Mouse (Mus musculus) embryonic facial prominence, embryonic 12.5 days (tissue): ENCODE results near the gene Numb. TPM values are rescaled to one million over a fixed set of nuclear protein-coding genes. Genes with fewer than 3 reads are reported as not detected.

Source experiments
- ATAC-seq: fragments of 200-750 bp; cut with Nextera tagmentation; 2 replicates; pipeline ENCODE4 v1.8.0; 2017; ENCODE audit not compliant: insufficient number of reproducible peaks, insufficient read depth, low FRiP score, low TSS enrichment
- H3K27ac ChIP-seq: fragments of 300-500 bp; sonication (generic); 2 replicates; pipeline ENCODE4 v1.5.1; 2016; ENCODE audit warnings: mild to moderate bottlenecking
- H3K27me3 ChIP-seq: fragments of 300-500 bp; sonication (generic); 2 replicates; pipeline ENCODE4 v1.6.1; 2016; ENCODE audit warnings: mild to moderate bottlenecking, moderate library complexity
- H3K36me3 ChIP-seq: fragments of 300-500 bp; sonication (generic); 2 replicates; pipeline ENCODE4 v1.6.1; 2016; ENCODE audit warnings: mild to moderate bottlenecking
- H3K4me1 ChIP-seq: fragments of 300-500 bp; sonication (generic); 2 replicates; pipeline ENCODE4 v1.6.1; 2016
- H3K4me2 ChIP-seq: fragments of 300-500 bp; sonication (generic); replicated peaks from 2 replicates; pipeline ENCODE4 v1.6.1; 2016; ENCODE audit warnings: mild to moderate bottlenecking, moderate library complexity
- H3K4me3 ChIP-seq: fragments of 300-500 bp; sonication (generic); 2 replicates; pipeline ENCODE4 v1.5.1; 2016; ENCODE audit warnings: mild to moderate bottlenecking
- H3K9ac ChIP-seq: fragments of 300-500 bp; sonication (generic); 2 replicates; pipeline ENCODE4 v1.6.1; 2016; ENCODE audit warnings: mild to moderate bottlenecking, moderate library complexity
- H3K9me3 ChIP-seq: fragments of 300-500 bp; sonication (generic); 2 replicates; pipeline ENCODE4 v1.6.1; 2016; ENCODE audit warnings: mild to moderate bottlenecking, moderate library complexity
- WGBS: fragments of 180-500 bp; shearing (Covaris S2); methylation state at CpG from one replicate; pipeline ENCODE4 v1.1.7; 2016; 5-methylcytosine and 5-hydroxymethylcytosine counted together
- polyA plus RNA-seq: library from polyadenylated mRNA; unstranded; fragments of >200 nt; fragmentation: Nextera tagmentation; extraction: Ambion mirVana; gene quantifications from 2 replicates; pipeline ENCODE4 v1.2.1, GENCODE M21; 2016

Gene Numb
- 38.7 and 40.2 TPM in 2 replicates for polyA plus RNA-seq

DNA sequence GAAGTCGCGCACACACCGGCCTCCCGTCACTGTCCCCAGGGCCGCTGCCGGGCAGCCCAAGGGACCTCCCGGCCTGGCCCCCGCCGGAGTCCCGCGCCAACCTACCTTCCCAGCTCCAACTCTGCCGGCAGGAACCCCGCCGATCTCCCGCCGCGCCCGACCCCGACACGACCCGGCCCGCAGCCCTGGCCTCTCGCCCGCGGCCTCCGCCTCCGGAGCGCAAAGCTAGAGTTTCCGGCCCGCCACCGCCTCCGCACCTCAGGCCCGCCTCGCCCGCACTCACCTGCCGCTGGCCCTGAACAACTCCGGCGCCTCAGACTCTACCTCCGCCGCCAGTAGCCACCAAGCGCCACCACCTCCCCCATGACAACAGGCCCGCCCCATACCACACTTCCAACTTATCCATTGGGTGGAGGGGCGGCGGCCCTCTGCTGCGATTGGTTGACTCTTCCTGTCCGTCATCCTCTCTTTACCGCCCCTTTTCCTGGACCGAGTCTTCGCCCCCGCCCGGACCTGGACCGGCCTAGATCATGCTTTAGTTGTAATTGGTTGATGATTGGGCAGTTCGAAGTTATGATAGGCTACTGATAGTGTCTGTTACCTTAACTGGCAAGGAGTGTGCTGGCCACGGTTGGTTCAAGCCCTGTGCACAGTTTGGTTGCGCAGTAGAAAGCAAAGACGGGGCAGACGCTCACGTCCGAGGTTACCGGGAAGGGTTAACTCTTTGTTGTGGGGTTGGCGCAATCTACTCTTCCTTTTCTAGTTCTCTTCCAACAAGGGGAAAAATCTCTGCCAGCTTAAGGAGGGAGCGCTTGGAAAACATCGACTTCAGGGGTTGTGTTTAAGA, at the start of gene Numb:
Gene Numb, minus strand, starts transcription at position 400 of the 847 bp plus-strand sequence.
- peak within 1 kb of the TSS; percentile 83 for H3K4me2 ChIP-seq
- H3K4me3 ChIP-seq = peak within 1 kb of the TSS; percentile 94
- peaks cover 15% of the 10 kb centered on the region for H3K4me1 ChIP-seq
- H3K27ac ChIP-seq = peak within 1 kb of the TSS; percentile 93
- no peaks in the 10 kb centered on the region for H3K36me3 ChIP-seq
- peak within 1 kb of the TSS; percentile 91 for H3K9ac ChIP-seq
- peak; percentile 100 for ATAC-seq
- under 1% methylated on average over 56 of the region's 63 CpGs for WGBS
- H3K27me3 ChIP-seq = no peaks in the 10 kb centered on the region
- no peaks in the 10 kb centered on the region for H3K9me3 ChIP-seq

DNA sequence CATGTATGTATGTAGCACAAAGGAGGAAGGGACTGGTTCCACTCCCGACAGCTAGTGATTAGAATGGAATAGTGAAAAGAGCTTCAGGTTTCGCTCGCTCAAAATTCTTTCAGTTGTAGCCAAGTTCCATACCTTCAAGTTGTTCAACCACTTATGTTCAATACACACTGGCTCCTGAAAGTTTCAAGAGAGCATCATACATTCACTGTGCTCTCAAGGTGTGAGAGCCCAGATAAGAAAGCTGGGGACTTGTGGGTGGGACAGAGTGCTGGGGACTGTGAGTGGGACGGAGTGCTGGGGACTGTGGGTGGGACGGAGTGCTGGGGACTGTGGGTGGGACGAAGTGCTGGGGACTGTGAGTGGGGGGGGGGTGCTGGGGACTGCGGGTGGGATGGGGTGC, 43.5 kb upstream of the Numb start:
- WGBS = 85% methylated on average over 6 of the region's 7 CpGs
- ATAC-seq = no peak
- H3K27me3 ChIP-seq = no peaks in the 10 kb centered on the region

DNA sequence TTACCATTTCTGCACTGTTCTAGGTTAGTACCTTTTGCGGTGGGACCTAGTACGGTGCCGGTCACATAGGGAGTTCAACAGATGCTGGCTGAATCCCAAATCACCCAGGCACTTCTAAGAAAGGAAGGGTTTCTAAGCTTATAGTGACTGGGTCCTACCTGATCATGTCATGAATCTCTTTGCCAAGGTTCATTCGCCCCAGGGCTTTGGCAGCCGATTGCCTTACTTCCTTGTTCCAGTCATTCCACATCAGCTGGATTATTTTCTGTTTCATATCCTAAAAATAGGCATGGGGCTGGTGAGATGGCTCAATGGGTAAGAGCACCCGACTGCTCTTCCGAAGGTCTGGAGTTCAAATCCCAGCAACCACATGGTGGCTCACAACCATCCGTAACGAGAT, 36.5 kb upstream of the Numb start:
- peaks cover 12% of the 10 kb centered on the region for H3K36me3 ChIP-seq
- no peak overlapping the region for H3K4me2 ChIP-seq
- no peak overlapping the region for H3K4me3 ChIP-seq
- no peaks in the 10 kb centered on the region for H3K9me3 ChIP-seq
- H3K27ac ChIP-seq = no peak overlapping the region
- no peak for ATAC-seq
- H3K27me3 ChIP-seq = no peaks in the 10 kb centered on the region
- H3K9ac ChIP-seq = no peak overlapping the region
- H3K4me1 ChIP-seq = peaks cover 3% of the 10 kb centered on the region; the same call in 1 of the 2 replicates
- 90% methylated on average over 9 of the region's 9 CpGs for WGBS

More for the DNA sequence above, 43.5 kb upstream of the Numb start:
- Histone ChIP-seq H3K4me3 (no peak overlapping the region), H3K4me1 (no peaks in the 10 kb centered on the region), H3K9me3 (no peaks in the 10 kb centered on the region), H3K4me2 (no peak overlapping the region), H3K9ac (no peak overlapping the region), H3K27ac (no peak overlapping the region), H3K36me3 (no peaks in the 10 kb centered on the region)

DNA sequence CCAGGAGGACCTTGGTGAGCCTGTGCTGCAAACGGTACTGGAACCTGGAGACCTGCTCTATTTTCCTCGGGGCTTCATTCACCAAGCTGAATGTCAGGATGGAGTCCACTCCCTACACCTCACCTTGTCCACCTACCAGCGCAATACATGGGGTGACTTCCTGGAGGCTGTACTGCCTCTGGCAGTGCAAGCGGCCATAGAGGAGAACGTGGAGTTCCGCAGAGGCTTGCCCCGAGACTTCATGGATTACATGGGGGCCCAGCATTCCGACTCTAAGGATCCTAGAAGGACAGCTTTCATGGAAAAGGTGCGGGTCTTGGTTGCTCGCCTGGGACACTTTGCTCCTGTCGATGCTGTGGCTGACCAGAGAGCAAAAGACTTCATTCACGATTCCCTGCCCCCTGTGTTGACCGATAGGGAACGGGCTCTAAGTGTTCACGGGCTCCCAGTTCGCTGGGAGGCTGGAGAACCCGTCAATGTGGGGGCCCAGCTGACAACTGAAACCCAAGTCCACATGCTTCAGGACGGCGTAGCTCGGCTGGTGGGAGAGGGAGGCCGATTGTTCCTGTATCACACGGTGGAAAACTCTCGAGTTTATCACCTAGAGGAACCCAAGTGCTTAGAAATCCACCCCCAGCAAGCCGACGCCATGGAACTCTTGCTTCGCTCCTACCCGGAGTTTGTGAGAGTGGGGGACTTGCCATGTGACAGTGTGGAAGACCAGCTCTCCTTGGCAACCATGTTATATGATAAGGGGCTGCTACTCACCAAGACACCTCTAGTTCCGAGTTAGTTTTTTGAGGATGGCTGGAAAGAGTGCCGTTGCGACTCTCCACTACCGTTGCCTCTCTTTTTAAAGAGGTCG, 30.2 kb upstream of the Numb start:
- H3K4me1 ChIP-seq = peaks cover 18% of the 10 kb centered on the region
- no peaks in the 10 kb centered on the region for H3K27me3 ChIP-seq
- no peaks in the 10 kb centered on the region for H3K9me3 ChIP-seq
- 62% methylated on average over 32 of the region's 32 CpGs for WGBS
- H3K4me2 ChIP-seq = peak overlapping the region; percentile 90
- H3K9ac ChIP-seq = peak overlapping the region; percentile 74
- H3K36me3 ChIP-seq = peaks cover 12% of the 10 kb centered on the region
- H3K27ac ChIP-seq = no peak overlapping the region
- no peak for ATAC-seq
- H3K4me3 ChIP-seq = peak overlapping the region; percentile 83

GRCm38 (mm10) chr12:83950840-83951701, 29.3 kb upstream of the Numb start:
- Histone ChIP-seq H3K4me2 (peak overlapping the region; percentile 90), H3K9ac (peak overlapping the region; percentile 74), H3K27ac (peak overlapping the region; percentile 73), H3K9me3 (no peaks in the 10 kb centered on the region), H3K4me1 (peaks cover 18% of the 10 kb centered on the region), H3K36me3 (peaks cover 10% of the 10 kb centered on the region), H3K27me3 (no peaks in the 10 kb centered on the region), H3K4me3 (peak overlapping the region; percentile 83)
- ATAC-seq = peak; percentile 55; the same call in 1 of the 2 replicates
- under 1% methylated on average over 109 of the region's 116 CpGs for WGBS

GRCm38 (mm10) chr12:83950493-83950839, 28.7 kb upstream of the Numb start, which contains the start of gene Riox1:
Riox1 (plus strand) TSS chr12:83950608.
- H3K4me1 ChIP-seq = peaks cover 18% of the 10 kb centered on the region
- WGBS = 1% methylated on average over 36 of the region's 37 CpGs
- peaks cover 5% of the 10 kb centered on the region for H3K36me3 ChIP-seq
- no peaks in the 10 kb centered on the region for H3K9me3 ChIP-seq
- no peaks in the 10 kb centered on the region for H3K27me3 ChIP-seq
- peak within 1 kb of the TSS; percentile 74 for H3K9ac ChIP-seq
- peak within 1 kb of the TSS; percentile 83 for H3K4me3 ChIP-seq
- H3K4me2 ChIP-seq = peak within 1 kb of the TSS; percentile 90
- H3K27ac ChIP-seq = peak within 1 kb of the TSS; percentile 73
- ATAC-seq = peak; percentile 92

DNA sequence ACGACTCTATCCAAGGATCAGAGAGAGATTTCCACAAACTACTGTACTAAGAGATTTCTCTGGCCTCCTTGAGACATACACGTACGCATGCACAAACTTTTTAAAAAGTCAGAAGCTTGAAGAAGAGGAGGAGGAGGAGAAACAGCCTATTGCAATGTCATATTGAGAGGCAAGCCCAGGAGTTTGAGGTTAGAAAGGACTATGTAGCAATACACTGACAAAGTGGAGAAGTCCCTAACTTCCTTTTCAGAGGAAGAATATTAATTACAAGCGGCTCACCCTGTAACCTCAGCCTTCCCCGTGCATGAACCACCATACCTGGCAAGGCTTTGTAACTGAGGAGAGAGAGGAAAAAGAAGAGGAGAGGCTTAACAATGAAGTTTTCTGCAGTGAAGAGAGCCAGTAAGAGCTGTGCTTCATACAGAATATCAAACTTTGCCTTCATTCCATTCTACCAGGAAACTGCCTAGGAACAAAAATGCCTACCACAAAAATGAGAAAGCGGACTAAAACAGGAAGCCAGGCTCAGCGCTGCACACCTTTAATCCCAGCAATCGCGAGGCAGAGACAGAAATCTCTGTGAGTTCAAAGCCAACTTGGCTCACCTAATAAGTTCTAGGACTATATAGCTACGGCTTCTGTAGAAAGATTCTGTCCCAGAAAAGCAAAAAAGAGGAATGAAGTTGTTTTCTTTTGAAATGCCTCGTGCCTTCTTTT, 28.2 kb upstream of the Numb start:
- H3K36me3 ChIP-seq = no peaks in the 10 kb centered on the region
- peak overlapping the region; percentile 43; the same call in 1 of the 2 replicates for H3K27ac ChIP-seq
- H3K4me1 ChIP-seq = peaks cover 18% of the 10 kb centered on the region
- peak overlapping the region; percentile 90 for H3K4me2 ChIP-seq
- WGBS = 27% methylated on average over 11 of the region's 11 CpGs
- H3K9me3 ChIP-seq = no peaks in the 10 kb centered on the region
- ATAC-seq = no peak
- peak overlapping the region; percentile 5; the same call in 1 of the 2 replicates for H3K9ac ChIP-seq
- H3K4me3 ChIP-seq = peak overlapping the region; percentile 83
- no peaks in the 10 kb centered on the region for H3K27me3 ChIP-seq

GRCm38 (mm10) chr12:83949043-83949442, 27.3 kb upstream of the Numb start:
- Histone ChIP-seq H3K9me3 (no peaks in the 10 kb centered on the region), H3K4me3 (no peak overlapping the region), H3K9ac (no peak overlapping the region), H3K36me3 (no peaks in the 10 kb centered on the region), H3K4me2 (no peak overlapping the region), H3K4me1 (peaks cover 18% of the 10 kb centered on the region), H3K27ac (no peak overlapping the region), H3K27me3 (no peaks in the 10 kb centered on the region)
- ATAC-seq = no peak
- WGBS = 85% methylated on average over 4 of the region's 4 CpGs

GRCm38 (mm10) chr12:83947260-83947811, 25.6 kb upstream of the Numb start:
- Histone ChIP-seq H3K9me3 (no peaks in the 10 kb centered on the region), H3K36me3 (no peaks in the 10 kb centered on the region), H3K27ac (no peak overlapping the region), H3K27me3 (no peaks in the 10 kb centered on the region), H3K4me1 (peaks cover 10% of the 10 kb centered on the region), H3K9ac (no peak overlapping the region), H3K4me2 (no peak overlapping the region), H3K4me3 (no peak overlapping the region)
- ATAC-seq = no peak
- WGBS = 91% methylated on average over 8 of the region's 8 CpGs

DNA sequence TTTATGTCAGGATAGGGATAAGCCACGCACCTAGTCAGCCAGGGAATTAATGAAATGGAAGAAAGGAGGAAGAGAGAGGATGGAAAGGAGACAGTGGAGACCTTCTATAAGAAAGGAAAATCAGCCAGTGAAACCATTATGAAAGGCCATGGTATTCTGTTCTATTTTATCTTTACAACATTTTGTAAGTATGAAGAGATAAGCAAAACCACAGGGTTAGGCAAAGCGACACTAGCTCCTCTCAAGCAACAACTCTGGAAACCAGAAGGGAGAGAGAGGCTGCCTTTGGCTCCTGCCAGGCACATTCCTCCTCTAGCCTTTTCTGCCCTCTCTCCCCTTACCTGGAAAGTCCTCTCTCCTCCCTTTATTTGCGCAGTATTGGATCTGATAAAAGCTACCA, 20.2 kb upstream of the Numb start:
- no peak overlapping the region for H3K27ac ChIP-seq
- no peaks in the 10 kb centered on the region for H3K4me1 ChIP-seq
- WGBS = 80% methylated on average over 3 of the region's 3 CpGs
- H3K36me3 ChIP-seq = no peaks in the 10 kb centered on the region
- no peaks in the 10 kb centered on the region for H3K27me3 ChIP-seq
- H3K4me2 ChIP-seq = no peak overlapping the region
- no peak for ATAC-seq
- no peaks in the 10 kb centered on the region for H3K9me3 ChIP-seq
- no peak overlapping the region for H3K9ac ChIP-seq
- H3K4me3 ChIP-seq = no peak overlapping the region
